Mouse (Mus musculus) C2C12 (cell line): ENCODE measurements around the gene 1110017D15Rik.

ENCODE experiments used
- CEBPB ChIP-seq: IDR thresholded peaks from one replicate; pipeline ENCODE4 v1.6.1; 2011; ENCODE audit warnings: low read depth, mild to moderate bottlenecking, control low read depth, moderate library complexity
- CTCF ChIP-seq: IDR thresholded peaks from one replicate; pipeline ENCODE4 v1.5.1; 2011; ENCODE audit not compliant: control insufficient read depth, insufficient read depth, insufficient read length
- MAX ChIP-seq: IDR thresholded peaks from one replicate; pipeline ENCODE4 v1.6.1; 2011; ENCODE audit warnings: mild to moderate bottlenecking, control low read depth
- MYOD1 ChIP-seq: IDR thresholded peaks from one replicate; pipeline ENCODE4 v1.6.1; 2011; ENCODE audit warnings: low read depth; ENCODE audit not compliant: control insufficient read depth, insufficient read length
- MYOG ChIP-seq: IDR thresholded peaks from one replicate; pipeline ENCODE4 v1.6.1; 2011; ENCODE audit not compliant: control insufficient read depth, insufficient read length; ENCODE audit errors: extremely low read depth
- USF1 ChIP-seq: IDR thresholded peaks from one replicate; pipeline ENCODE4 v1.6.1; 2011; ENCODE audit warnings: low read depth, mild to moderate bottlenecking, control low read depth, moderate library complexity

DNA sequence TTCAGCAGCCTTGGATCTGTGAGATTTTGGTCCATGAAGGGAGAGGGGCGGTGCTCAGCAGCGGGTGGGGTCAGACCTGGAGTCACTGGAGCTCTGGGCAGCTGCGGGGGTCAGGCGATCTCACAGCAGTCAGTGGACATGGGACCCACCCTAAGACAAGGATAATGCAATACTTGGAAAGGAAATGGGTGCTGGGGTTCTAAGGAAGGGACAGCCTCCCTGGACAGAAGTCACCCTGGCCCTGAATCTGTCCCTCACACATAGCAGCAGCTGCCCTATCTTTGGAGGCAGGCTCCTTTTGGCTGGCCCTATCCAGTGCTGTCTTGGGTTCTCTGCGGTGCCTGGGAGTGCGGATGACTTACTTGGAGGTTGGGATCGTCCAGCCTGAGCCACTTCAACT is 6.7 kb upstream of the 1110017D15Rik start:
- no peak for TF ChIP-seq CEBPB
- no peak for TF ChIP-seq USF1
- no peak for TF ChIP-seq MYOD1
- no peak for TF ChIP-seq MAX
- TF ChIP-seq CTCF = no peak
- TF ChIP-seq MYOG = no peak
